Mouse (Mus musculus) testis, adult 2 months (tissue): ENCODE data around the gene Kcnf1.

Experiments used
- CTCF ChIP-seq: fragments of 200-500 bp; IDR thresholded peaks from 2 replicates; pipeline ENCODE4 v1.5.1; 2012; ENCODE audit warnings: low read depth, mild to moderate bottlenecking, inconsistent platforms, low read length, moderate library complexity; ENCODE audit not compliant: control insufficient read depth, insufficient read depth, insufficient replicate concordance
- POLR2A ChIP-seq: fragments of 200-500 bp; IDR thresholded peaks from 2 replicates; pipeline ENCODE4 v1.6.1; 2012; ENCODE audit warnings: low read depth, mild to moderate bottlenecking, inconsistent platforms, low read length, moderate library complexity; ENCODE audit not compliant: control insufficient read depth

DNA sequence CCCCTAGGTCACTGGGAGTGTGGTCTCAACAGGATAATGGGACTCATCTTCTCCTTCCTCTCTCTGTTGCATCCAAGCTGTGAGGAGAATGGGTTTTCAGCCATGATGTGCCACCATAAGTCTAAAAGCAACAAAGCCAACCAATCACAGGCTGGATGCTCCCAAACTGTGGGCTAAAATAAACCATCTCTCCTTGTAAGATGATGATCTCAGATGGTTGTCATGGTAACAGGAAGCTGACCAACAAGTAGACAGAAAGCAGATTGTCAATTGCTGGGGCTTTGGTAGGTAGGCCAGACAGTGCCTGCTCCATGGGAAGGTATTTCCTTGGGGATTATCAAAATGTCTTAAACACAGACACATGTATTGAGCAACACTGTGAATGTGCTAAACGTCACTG is 20.9 kb downstream of the Kcnf1 start:
- no peak for TF ChIP-seq CTCF
- TF ChIP-seq POLR2A = no peak
